Mouse (Mus musculus): Measurements from ENCODE around the gene Syde1. TPM values are rescaled to one million over a fixed set of nuclear protein-coding genes. Genes with fewer than 3 reads are reported as not detected.
"Not testable (repeated sequence)": the region's sequence is repeated elsewhere in the genome, so short reads cannot be mapped to it uniquely, and the experiment has no call there.

Gene Syde1
- total RNA-seq (2015; ENCODE audit: low replicate concordance) (not detected in 2 replicates), total RNA-seq (2017; ENCODE audit: low replicate concordance) (0.45 TPM in 1 of 2 replicates, not detected in the other)

- no peak for ATAC-seq (replicated peaks; ENCODE audit: low FRiP score, poor library complexity, severe bottlenecking)
Measured at GRCm38 (mm10) chr10:78591406-78592328, at the start of gene Syde1. Gene Syde1, minus strand, starts transcription at chr10:78591964.

GRCm38 (mm10) chr10:78632311-78632710 is 40.5 kb upstream of the Syde1 start:
- no peak for ATAC-seq (replicated peaks; ENCODE audit: low FRiP score, poor library complexity, severe bottlenecking)

- ATAC-seq (replicated peaks; ENCODE audit: low FRiP score, poor library complexity, severe bottlenecking), result no peak
Measured at GRCm38 (mm10) chr10:78630194-78630593, 38.4 kb upstream of the Syde1 start.

- ATAC-seq (replicated peaks; ENCODE audit: low FRiP score, poor library complexity, severe bottlenecking), result not testable (repeated sequence)
Measured at GRCm38 (mm10) chr10:78623143-78623542, 31.4 kb upstream of the Syde1 start.

GRCm38 (mm10) chr10:78617974-78618373 is 26.2 kb upstream of the Syde1 start, which contains the start of gene Olfr1357:
Gene Olfr1357, minus strand, starts transcription at chr10:78618074.
- no peak for ATAC-seq (replicated peaks; ENCODE audit: low FRiP score, poor library complexity, severe bottlenecking)

GRCm38 (mm10) chr10:78607602-78608001 is 15.8 kb upstream of the Syde1 start:
- ATAC-seq (replicated peaks; ENCODE audit: low FRiP score, poor library complexity, severe bottlenecking), result no peak

GRCm38 (mm10) chr10:78605080-78605479 is 13.3 kb upstream of the Syde1 start:
- no peak for ATAC-seq (replicated peaks; ENCODE audit: low FRiP score, poor library complexity, severe bottlenecking)

GRCm38 (mm10) chr10:78599865-78600264 is 8.1 kb upstream of the Syde1 start:
- ATAC-seq (replicated peaks; ENCODE audit: low FRiP score, poor library complexity, severe bottlenecking), result no peak

GRCm38 (mm10) chr10:78594566-78594965 is 2.8 kb upstream of the Syde1 start:
- no peak for ATAC-seq (replicated peaks; ENCODE audit: low FRiP score, poor library complexity, severe bottlenecking)

GRCm38 (mm10) chr10:78594157-78594556 is 2.4 kb upstream of the Syde1 start:
- ATAC-seq (replicated peaks; ENCODE audit: low FRiP score, poor library complexity, severe bottlenecking), result no peak

GRCm38 (mm10) chr10:78593736-78594135 is 2.0 kb upstream of the Syde1 start:
- ATAC-seq (replicated peaks; ENCODE audit: low FRiP score, poor library complexity, severe bottlenecking), result no peak

GRCm38 (mm10) chr10:78592856-78593379 is 1.2 kb upstream of the Syde1 start:
- no peak for ATAC-seq (replicated peaks; ENCODE audit: low FRiP score, poor library complexity, severe bottlenecking)

GRCm38 (mm10) chr10:78590744-78591143 is 1.0 kb downstream of the Syde1 start:
- ATAC-seq (replicated peaks; ENCODE audit: low FRiP score, poor library complexity, severe bottlenecking), result no peak

GRCm38 (mm10) chr10:78589901-78590300 is 1.9 kb downstream of the Syde1 start:
- no peak for ATAC-seq (replicated peaks; ENCODE audit: low FRiP score, poor library complexity, severe bottlenecking)

GRCm38 (mm10) chr10:78589291-78589690 is 2.5 kb downstream of the Syde1 start:
- ATAC-seq (replicated peaks; ENCODE audit: low FRiP score, poor library complexity, severe bottlenecking), result no peak

GRCm38 (mm10) chr10:78586026-78586425 is 5.7 kb downstream of the Syde1 start:
- ATAC-seq (replicated peaks; ENCODE audit: low FRiP score, poor library complexity, severe bottlenecking), result no peak

GRCm38 (mm10) chr10:78585606-78586005 is 6.2 kb downstream of the Syde1 start:
- no peak for ATAC-seq (replicated peaks; ENCODE audit: low FRiP score, poor library complexity, severe bottlenecking)

GRCm38 (mm10) chr10:78584996-78585395 is 6.8 kb downstream of the Syde1 start:
- ATAC-seq (replicated peaks; ENCODE audit: low FRiP score, poor library complexity, severe bottlenecking), result no peak

- no peak for ATAC-seq (replicated peaks; ENCODE audit: low FRiP score, poor library complexity, severe bottlenecking)
Measured at GRCm38 (mm10) chr10:78583939-78584338, 7.8 kb downstream of the Syde1 start.

GRCm38 (mm10) chr10:78583347-78583746 is 8.4 kb downstream of the Syde1 start:
- ATAC-seq (replicated peaks; ENCODE audit: low FRiP score, poor library complexity, severe bottlenecking), result no peak

GRCm38 (mm10) chr10:78581121-78581520 is 10.6 kb downstream of the Syde1 start:
- no peak for ATAC-seq (replicated peaks; ENCODE audit: low FRiP score, poor library complexity, severe bottlenecking)
